Mouse (Mus musculus): Measurements from ENCODE around the gene BC025446. TPM values are rescaled to one million over a fixed set of nuclear protein-coding genes. Genes with fewer than 3 reads are reported as not detected.

The BC025446 gene
- total and polyA plus RNA-seq, 3 experiments, result not detected

DNA sequence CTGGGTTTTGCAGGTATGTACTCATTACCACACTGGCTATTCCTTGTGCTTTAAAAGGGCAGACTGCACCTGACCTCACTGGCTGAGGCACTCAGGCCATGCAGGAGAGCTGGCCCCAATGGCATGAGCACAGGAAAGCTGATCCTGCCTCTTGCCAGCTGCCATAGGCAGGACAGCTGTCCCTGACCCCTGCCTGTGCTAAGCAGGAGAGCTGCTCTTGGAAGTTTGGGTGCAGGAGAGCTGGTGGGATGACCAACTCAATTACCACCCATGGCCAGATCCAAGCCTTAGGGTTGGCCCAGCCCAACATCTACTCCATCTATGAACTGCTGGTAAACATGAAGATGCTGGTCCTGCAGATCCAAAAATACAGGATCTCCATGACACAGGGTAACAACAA, 5.8 kb downstream of the BC025446 start:
- TF ChIP-seq POLR2A (IDR thresholded peaks at IDR 0.05; ENCODE audit: insufficient read depth, low read depth, low read length), result no peak
- TF ChIP-seq EP300 (IDR thresholded peaks at IDR 0.05; ENCODE audit: insufficient read depth, low read depth, low read length), result no peak
- no peak for TF ChIP-seq CTCF (IDR thresholded peaks at IDR 0.05)
- H3K27ac ChIP-seq, result no peak overlapping the region
- intact Hi-C loops (cut with DNase I), result no loop called here

GRCm38 (mm10) chr15:75237736-75238288, 21.6 kb downstream of the BC025446 start:
- Histone ChIP-seq H3K79me2 (replicated peaks; ENCODE audit: control insufficient read depth, insufficient read depth, low read length) (no peaks in the 10 kb centered on the region), H3K4me3 (no peak overlapping the region), H3K4me1 (ENCODE audit: control insufficient read depth, insufficient read depth, low read length) (no peaks in the 10 kb centered on the region), H3K27me3 (ENCODE audit: control insufficient read depth, insufficient read depth, low read length) (no peaks in the 10 kb centered on the region), H3K9ac (ENCODE audit: low read depth, low read length) (no peak overlapping the region), H3K36me3 (ENCODE audit: control insufficient read depth, insufficient read depth, low read length) (no peaks in the 10 kb centered on the region), H3K27ac (no peak overlapping the region)
- intact Hi-C loops (cut with DNase I), result no loop called here
- WGBS, result 78% methylated on average over 3 of the region's 3 CpGs
- TF ChIP-seq POLR2A (IDR thresholded peaks at IDR 0.05; ENCODE audit: insufficient read depth, low read depth, low read length) (no peak), EP300 (IDR thresholded peaks at IDR 0.05; ENCODE audit: insufficient read depth, low read depth, low read length) (no peak), CTCF (IDR thresholded peaks at IDR 0.05) (no peak)
- DNase-seq, result no peak

More for the DNA sequence above, 5.8 kb downstream of the BC025446 start:
- DNase-seq, result no peak
- no peaks in the 10 kb centered on the region for H3K79me2 ChIP-seq (replicated peaks; ENCODE audit: control insufficient read depth, insufficient read depth, low read length)
- no peaks in the 10 kb centered on the region for H3K27me3 ChIP-seq (ENCODE audit: control insufficient read depth, insufficient read depth, low read length)
- H3K4me1 ChIP-seq (ENCODE audit: control insufficient read depth, insufficient read depth, low read length), result no peaks in the 10 kb centered on the region
- H3K36me3 ChIP-seq (ENCODE audit: control insufficient read depth, insufficient read depth, low read length), result no peaks in the 10 kb centered on the region
- H3K9ac ChIP-seq (ENCODE audit: low read depth, low read length), result no peak overlapping the region
- H3K4me3 ChIP-seq, result no peak overlapping the region

DNA sequence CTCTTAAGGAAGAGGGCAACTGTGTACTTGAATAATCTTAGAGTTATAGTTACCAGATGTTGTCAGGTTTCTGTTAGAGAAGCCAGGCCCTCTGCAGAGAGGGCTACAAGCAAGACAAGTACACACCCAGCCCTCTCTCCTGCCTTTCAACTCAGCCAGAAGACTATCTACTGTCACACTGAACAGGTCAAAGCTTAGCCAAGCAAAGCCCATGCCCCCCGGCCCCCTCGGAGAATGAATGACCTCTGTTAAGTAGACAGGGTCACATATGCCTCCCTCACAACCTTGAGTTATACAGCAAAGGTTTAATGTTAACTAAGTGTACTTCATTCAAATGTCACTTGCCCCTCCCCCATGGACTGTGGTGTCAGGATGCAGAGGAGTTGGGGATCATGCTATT, 24.4 kb downstream of the BC025446 start:
- Histone ChIP-seq H3K4me3 (no peak overlapping the region), H3K4me1 (ENCODE audit: control insufficient read depth, insufficient read depth, low read length) (no peaks in the 10 kb centered on the region), H3K79me2 (replicated peaks; ENCODE audit: control insufficient read depth, insufficient read depth, low read length) (no peaks in the 10 kb centered on the region), H3K27me3 (ENCODE audit: control insufficient read depth, insufficient read depth, low read length) (no peaks in the 10 kb centered on the region), H3K9ac (ENCODE audit: low read depth, low read length) (no peak overlapping the region), H3K27ac (no peak overlapping the region), H3K36me3 (ENCODE audit: control insufficient read depth, insufficient read depth, low read length) (no peaks in the 10 kb centered on the region)
- no peak for TF ChIP-seq EP300 (IDR thresholded peaks at IDR 0.05; ENCODE audit: insufficient read depth, low read depth, low read length)
- TF ChIP-seq POLR2A (IDR thresholded peaks at IDR 0.05; ENCODE audit: insufficient read depth, low read depth, low read length), result no peak
- no peak for TF ChIP-seq CTCF (IDR thresholded peaks at IDR 0.05)
- no peak for DNase-seq
- intact Hi-C loops (cut with DNase I), result no loop called here
- WGBS, result 74% methylated on average over 2 of the region's 2 CpGs

DNA sequence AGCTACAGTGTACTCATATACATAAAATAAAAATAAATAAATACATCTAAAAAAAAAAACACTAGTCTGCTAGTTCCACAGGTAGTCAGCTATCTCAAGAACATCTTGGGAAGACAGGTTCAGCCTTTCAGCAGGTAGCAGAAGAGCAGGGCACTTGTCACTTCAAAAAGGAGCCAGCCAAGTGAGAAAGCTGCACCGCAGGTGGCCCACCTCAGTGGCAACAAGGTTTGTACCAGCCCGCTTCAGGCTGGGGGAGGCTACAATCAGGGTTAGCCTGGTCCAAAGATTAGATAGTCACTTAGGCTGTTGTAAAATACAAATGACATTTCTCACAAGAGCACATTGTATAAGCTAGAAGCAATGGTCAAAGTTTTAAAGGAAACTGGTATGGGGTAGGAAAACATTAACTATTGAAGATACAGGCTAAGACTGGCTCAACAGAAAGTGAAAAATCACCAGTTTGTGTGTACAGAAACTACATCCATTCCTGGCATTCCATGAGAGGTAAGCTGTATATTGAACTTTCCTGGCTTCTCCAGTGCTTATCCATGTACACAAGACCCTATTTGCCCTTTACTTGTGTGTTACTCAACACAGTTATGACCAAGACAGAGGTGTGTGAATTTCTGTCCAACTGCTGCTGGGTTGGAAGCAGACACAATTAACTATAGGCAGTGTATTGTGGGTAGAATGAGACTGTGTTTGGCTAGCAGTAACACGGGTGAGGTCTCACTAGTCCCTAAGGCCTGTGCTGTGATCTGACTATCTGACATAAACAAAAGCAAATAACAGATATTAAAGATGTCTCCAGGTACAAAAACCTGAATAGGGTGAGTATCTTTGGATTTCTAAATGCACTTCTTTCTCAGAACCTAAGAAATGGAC, 26.8 kb downstream of the BC025446 start:
- intact Hi-C loops (cut with DNase I), result no loop called here
- WGBS, result 64% methylated on average over 3 of the region's 3 CpGs
- Histone ChIP-seq H3K27me3 (ENCODE audit: control insufficient read depth, insufficient read depth, low read length) (no peaks in the 10 kb centered on the region), H3K27ac (no peak overlapping the region), H3K4me3 (no peak overlapping the region), H3K9ac (ENCODE audit: low read depth, low read length) (no peak overlapping the region), H3K4me1 (ENCODE audit: control insufficient read depth, insufficient read depth, low read length) (no peaks in the 10 kb centered on the region), H3K79me2 (replicated peaks; ENCODE audit: control insufficient read depth, insufficient read depth, low read length) (no peaks in the 10 kb centered on the region), H3K36me3 (ENCODE audit: control insufficient read depth, insufficient read depth, low read length) (no peaks in the 10 kb centered on the region)
- TF ChIP-seq CTCF (IDR thresholded peaks at IDR 0.05), result no peak
- TF ChIP-seq EP300 (IDR thresholded peaks at IDR 0.05; ENCODE audit: insufficient read depth, low read depth, low read length), result no peak
- no peak for TF ChIP-seq POLR2A (IDR thresholded peaks at IDR 0.05; ENCODE audit: insufficient read depth, low read depth, low read length)
- no peak for DNase-seq

- no peaks in the 10 kb centered on the region for H3K4me1 ChIP-seq (ENCODE audit: control insufficient read depth, insufficient read depth, low read length)
- TF ChIP-seq POLR2A (IDR thresholded peaks at IDR 0.05; ENCODE audit: insufficient read depth, low read depth, low read length) (no peak), CTCF (IDR thresholded peaks at IDR 0.05) (no peak), EP300 (IDR thresholded peaks at IDR 0.05; ENCODE audit: insufficient read depth, low read depth, low read length) (no peak)
- no peaks in the 10 kb centered on the region for H3K27me3 ChIP-seq (ENCODE audit: control insufficient read depth, insufficient read depth, low read length)
- intact Hi-C loops (cut with DNase I), result no loop called here
- H3K27ac ChIP-seq, result no peak overlapping the region
- no peaks in the 10 kb centered on the region for H3K79me2 ChIP-seq (replicated peaks; ENCODE audit: control insufficient read depth, insufficient read depth, low read length)
- no peak overlapping the region for H3K4me3 ChIP-seq
- DNase-seq, result no peak
- no peaks in the 10 kb centered on the region for H3K36me3 ChIP-seq (ENCODE audit: control insufficient read depth, insufficient read depth, low read length)
- 76% methylated on average over 3 of the region's 3 CpGs for WGBS
- no peak overlapping the region for H3K9ac ChIP-seq (ENCODE audit: low read depth, low read length)
These were observed 38.5 kb downstream of the BC025446 start for GRCm38 (mm10) chr15:75254671-75255070.

DNA sequence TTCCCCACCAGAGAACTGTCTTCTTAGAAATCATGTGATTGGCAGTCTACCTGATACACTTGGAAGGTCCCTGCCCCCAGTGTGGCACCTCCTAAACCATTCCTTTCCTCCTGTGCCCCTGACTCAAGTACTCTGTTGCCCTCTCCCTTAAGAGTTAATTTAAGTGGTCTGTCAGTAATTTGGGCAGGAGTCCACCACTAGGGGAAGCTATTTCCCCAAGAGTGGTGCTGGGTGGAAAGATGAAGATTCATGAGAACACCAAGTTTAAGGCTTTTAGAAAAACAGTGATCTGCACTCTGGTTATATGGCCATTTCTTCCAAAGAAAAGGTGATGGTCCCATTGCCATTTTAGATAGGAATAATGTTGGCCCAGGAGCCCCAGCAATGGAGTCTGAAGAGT, 49.7 kb downstream of the BC025446 start:
- H3K27me3 ChIP-seq (ENCODE audit: control insufficient read depth, insufficient read depth, low read length), result no peaks in the 10 kb centered on the region
- H3K27ac ChIP-seq, result no peak overlapping the region
- TF ChIP-seq EP300 (IDR thresholded peaks at IDR 0.05; ENCODE audit: insufficient read depth, low read depth, low read length), result no peak
- no peak for TF ChIP-seq CTCF (IDR thresholded peaks at IDR 0.05)
- TF ChIP-seq POLR2A (IDR thresholded peaks at IDR 0.05; ENCODE audit: insufficient read depth, low read depth, low read length), result no peak
- no peaks in the 10 kb centered on the region for H3K36me3 ChIP-seq (ENCODE audit: control insufficient read depth, insufficient read depth, low read length)
- H3K9ac ChIP-seq (ENCODE audit: low read depth, low read length), result no peak overlapping the region
- no peaks in the 10 kb centered on the region for H3K4me1 ChIP-seq (ENCODE audit: control insufficient read depth, insufficient read depth, low read length)
- intact Hi-C loops (cut with DNase I), result no loop called here
- no peaks in the 10 kb centered on the region for H3K79me2 ChIP-seq (replicated peaks; ENCODE audit: control insufficient read depth, insufficient read depth, low read length)
- DNase-seq, result no peak
- H3K4me3 ChIP-seq, result no peak overlapping the region

Data from heart, adult 2 months (tissue).